Mouse (Mus musculus): Measurements from ENCODE around the gene Gm10570.

GRCm38 (mm10) chr4:130335867-130336266, 27.4 kb upstream of the Gm10570 start:
- TF ChIP-seq CTCF (IDR thresholded peaks at IDR 0.05) = no peak
- no peak for TF ChIP-seq EP300 (IDR thresholded peaks at IDR 0.05)
